Mouse (Mus musculus) layer of hippocampus, postnatal 14 days (tissue): ENCODE measurements around the gene Dnmt3b. TPM values are rescaled to one million over a fixed set of nuclear protein-coding genes. Genes with fewer than 3 reads are reported as not detected.

Source experiments
- DNase-seq, 2 experiments: peaks; one replicate each; pipeline ENCODE4 v3.0.0; 2021 to 2022; ENCODE audit warnings: low spot score in 2 of 2, mixed read lengths in 1 of 2
- long read RNA-seq, 2 experiments: library from polyadenylated mRNA; stranded (forward); transcript quantifications; one replicate each; pipeline ENCODE4 v2.0.0; 2021
- total RNA-seq, 2 experiments: library from RNA; stranded (reverse); gene quantifications; 2 replicates each; pipeline ENCODE4 v1.2.3; 2021

The Dnmt3b gene
- 1 to 10 TPM; 2.1 TPM for total RNA-seq
- long read RNA-seq, experiment 1, partial matches to known transcripts = 2 of 2 reads
- long read RNA-seq, experiment 1, other reads (novel, unspliced or antisense) = 0 of 2 reads
- long read RNA-seq, experiment 2, partial matches to known transcripts = 0 of 1 reads
- long read RNA-seq, experiment 2, other reads (novel, unspliced or antisense) = 1 of 1 reads

GRCm38 (mm10) chr2:153649298-153650013 lies at the start of gene Dnmt3b:
Gene Dnmt3b, plus strand, starts transcription at chr2:153649450.
- peak; percentile 27 to 52 for DNase-seq

GRCm38 (mm10) chr2:153600021-153600666 lies 49.1 kb upstream of the Dnmt3b start:
- DNase-seq = peak; percentile 29 to 60

GRCm38 (mm10) chr2:153600667-153601648 lies 48.3 kb upstream of the Dnmt3b start:
- peak in 1 of 2 experiments; percentile 39 for DNase-seq

DNA sequence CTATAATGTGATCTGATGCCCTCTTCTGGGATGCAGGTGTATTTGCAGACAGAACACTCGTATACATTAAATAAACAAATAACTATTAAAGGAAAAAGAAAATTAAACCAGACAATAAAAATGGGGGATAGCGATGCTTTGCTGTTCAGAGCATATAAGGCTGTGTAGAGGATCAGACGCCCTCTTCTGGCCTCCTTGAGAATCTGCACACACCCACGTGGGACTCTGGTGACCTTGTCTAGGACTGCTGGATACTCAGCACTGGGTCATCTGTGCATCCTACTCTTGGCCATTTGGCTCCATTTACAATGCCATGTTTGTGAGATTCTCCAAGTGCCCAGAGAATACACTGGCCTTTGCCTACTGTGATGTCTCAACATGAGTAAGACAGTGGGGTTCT lies 45.5 kb upstream of the Dnmt3b start:
- DNase-seq = no peak

GRCm38 (mm10) chr2:153606421-153606820 lies 42.8 kb upstream of the Dnmt3b start:
- no peak for DNase-seq

- DNase-seq = peak in 1 of 2 experiments; percentile 62
Observed at GRCm38 (mm10) chr2:153607870-153608515, 41.3 kb upstream of the Dnmt3b start.

- no peak for DNase-seq
Observed at GRCm38 (mm10) chr2:153609058-153609457, 40.2 kb upstream of the Dnmt3b start.

GRCm38 (mm10) chr2:153609548-153609947 lies 39.7 kb upstream of the Dnmt3b start:
- DNase-seq = peak; percentile 87 to 92

DNA sequence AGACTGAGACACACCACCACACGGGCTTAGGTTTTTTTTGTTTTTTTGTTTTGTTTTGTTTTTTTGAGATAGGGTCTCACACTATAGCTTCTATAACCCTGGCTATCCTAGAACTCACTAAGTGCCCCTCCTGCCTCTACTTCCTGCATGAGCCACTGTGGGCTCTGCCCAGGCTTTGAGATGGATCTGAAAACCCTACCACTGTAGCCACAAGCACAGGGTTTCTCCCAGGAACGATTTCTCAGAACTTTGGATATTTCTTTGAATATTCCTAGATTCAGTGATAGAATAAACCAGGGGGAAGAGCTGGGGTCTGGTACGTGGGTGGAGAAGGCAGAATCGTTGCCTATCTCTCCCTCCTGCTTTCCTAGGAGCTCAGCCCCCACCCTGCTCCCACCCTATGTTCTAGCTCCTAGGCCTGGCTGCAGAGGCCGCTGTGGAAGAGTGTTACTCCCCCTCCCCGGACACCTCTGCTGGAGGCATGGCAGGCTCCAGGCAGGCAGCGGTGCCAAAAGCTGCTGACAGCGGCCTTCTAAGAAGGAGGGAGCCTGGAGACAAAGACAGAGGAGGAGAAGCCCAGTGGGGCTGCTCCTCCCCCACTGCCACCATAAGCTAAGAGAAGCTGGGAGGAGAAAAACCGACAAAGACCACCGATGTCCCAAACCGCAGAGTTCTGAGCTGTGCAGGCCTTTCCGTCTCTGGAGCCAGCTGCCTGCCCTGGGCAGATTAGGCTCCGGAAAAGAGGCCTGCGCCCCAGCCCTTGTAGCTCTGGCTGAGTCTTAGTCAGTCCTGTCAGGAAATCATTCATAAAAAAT lies 38.6 kb upstream of the Dnmt3b start:
- no peak for DNase-seq

DNA sequence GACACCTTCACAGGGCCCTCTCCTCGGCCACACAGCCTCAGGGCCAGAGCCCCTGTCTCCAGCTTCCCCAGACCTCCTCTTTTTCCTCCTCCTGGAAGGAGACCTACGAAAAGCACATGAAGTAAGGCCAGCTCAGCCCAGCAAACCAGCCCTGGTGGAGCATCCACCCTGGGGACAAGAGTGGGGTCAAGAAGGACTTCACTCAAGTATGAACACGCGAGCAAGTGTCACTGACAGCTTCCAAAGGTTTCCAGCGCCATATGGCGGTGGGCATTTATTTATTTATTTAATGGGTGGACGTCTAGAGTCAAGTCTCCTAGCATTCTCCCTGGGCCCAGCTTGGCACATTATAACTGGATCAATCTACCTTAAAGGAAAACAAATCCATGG lies 38.0 kb upstream of the Dnmt3b start:
- DNase-seq = no peak

DNA sequence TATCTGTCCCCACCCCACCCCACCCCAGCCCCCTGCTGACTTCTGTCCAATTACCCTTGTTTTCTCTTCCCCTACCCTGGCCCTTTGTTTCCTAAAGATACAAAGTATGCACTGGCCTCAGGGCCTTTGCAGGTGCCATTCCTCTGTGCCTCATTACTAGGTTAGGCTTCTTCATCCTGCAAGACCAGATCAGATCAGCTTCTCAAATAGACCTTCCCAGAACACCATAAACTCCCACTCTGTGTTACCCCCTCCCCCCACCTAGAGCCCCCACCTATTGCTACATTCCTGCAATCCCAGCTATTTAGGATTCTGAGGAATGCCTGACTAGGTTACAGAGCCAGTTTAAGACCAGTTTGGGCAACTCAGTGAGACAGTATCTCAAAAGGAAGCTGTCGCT lies 37.5 kb upstream of the Dnmt3b start:
- no peak for DNase-seq

DNA sequence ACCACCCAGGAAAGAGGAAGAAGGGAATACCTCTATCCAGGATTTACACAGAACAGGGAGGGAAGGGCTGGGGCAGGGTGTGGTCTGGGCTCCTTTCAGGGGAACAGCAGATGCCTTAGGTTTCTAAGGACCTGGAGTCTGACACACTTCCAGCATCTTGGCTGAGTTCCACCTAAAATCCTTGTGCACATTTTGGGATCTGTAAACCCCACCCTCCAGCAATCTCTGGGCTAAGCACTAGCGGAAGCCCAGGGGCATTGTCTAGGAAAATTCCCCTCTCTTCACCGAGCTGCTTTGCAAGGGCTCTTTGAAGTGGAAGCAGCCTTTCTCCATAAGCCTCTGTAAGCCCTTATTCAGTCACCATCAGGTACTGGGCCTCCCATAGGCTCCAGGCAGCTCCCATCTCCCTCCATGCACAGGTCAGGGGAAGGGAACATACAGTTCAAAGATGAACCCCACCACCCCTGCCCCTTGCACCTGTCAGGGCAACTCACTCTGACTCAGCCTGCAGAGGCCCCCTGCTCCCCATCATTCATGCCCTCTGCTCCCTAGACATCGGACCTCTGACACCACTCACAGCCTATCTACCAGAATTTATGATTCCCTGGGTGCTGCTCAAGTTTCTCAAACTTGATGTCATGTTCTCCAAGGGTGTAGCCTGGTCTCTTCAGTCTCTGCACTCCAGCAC lies 36.5 kb upstream of the Dnmt3b start:
- DNase-seq = no peak

DNA sequence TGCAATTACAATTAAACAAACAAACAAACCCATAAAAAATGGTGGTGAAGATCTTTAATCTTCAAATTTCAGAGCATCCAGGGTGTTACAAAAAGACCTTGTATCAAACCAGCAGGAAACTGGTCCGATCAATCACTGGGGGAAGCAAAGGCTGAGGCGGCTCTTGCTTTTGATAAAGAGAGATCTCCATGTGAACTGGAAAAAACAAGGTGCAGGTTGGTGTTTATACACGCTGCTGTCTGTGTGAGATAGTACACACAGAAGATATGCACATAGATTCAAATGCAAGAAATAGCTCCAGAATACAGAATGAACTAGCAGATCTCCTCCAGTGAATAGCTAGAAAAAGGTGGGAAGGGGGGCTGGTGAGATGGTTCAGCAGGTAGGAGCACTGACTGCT lies 32.4 kb upstream of the Dnmt3b start:
- no peak for DNase-seq

GRCm38 (mm10) chr2:153618439-153618838 lies 30.8 kb upstream of the Dnmt3b start:
- DNase-seq = no peak

DNA sequence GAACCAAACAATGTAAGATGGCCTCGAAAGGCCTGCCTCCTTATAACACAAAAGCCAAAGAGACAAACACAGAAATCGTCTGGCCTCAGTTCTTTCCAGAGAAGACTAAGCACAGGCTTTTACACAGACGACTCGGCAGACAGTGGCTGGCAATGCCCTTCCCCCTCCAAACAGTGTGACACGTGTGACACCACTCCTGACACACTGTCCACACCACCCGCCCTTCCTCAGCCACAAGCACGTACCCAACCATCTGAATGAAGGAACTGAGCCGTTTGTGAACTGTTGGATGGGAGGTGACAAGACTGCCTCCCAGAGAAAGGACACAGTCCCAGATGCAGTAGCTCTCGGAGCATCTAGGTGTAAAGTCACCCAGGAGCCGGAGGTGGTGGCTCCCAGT lies 30.4 kb upstream of the Dnmt3b start:
- no peak for DNase-seq

- DNase-seq = no peak
Observed at GRCm38 (mm10) chr2:153622449-153622848, 26.8 kb upstream of the Dnmt3b start.

- DNase-seq = no peak
Observed at GRCm38 (mm10) chr2:153630950-153631349, 18.3 kb upstream of the Dnmt3b start.

- peak; percentile 76 to 87 for DNase-seq
Observed at GRCm38 (mm10) chr2:153631976-153632870, 17.0 kb upstream of the Dnmt3b start, which contains the start of gene Commd7. Gene Commd7, minus strand, starts transcription at chr2:153632781.
